Mouse (Mus musculus) kidney, embryonic 16.5 days (tissue): Measurements from ENCODE around the gene Defb29. TPM values are rescaled to one million over a fixed set of nuclear protein-coding genes. Genes with fewer than 3 reads are reported as not detected.

Experiments
- ATAC-seq: fragments of 200-750 bp; cut with Nextera tagmentation; 2 replicates; pipeline ENCODE4 v1.8.0; 2017; ENCODE audit warnings: moderate TSS enrichment; ENCODE audit not compliant: low FRiP score, low TSS enrichment
- H3K27ac ChIP-seq: fragments of 300-500 bp; sonication (generic); 2 replicates; pipeline ENCODE4 v1.5.1; 2014; ENCODE audit warnings: low read length
- H3K27me3 ChIP-seq: fragments of 300-500 bp; sonication (generic); 2 replicates; pipeline ENCODE4 v1.6.1; 2014; ENCODE audit warnings: low read length, control low read depth, mixed read lengths; ENCODE audit not compliant: insufficient read depth
- H3K36me3 ChIP-seq: fragments of 300-500 bp; sonication (generic); 2 replicates; pipeline ENCODE4 v1.6.1; 2014; ENCODE audit warnings: low read length, control low read depth, mixed read lengths; ENCODE audit not compliant: insufficient read depth
- H3K4me1 ChIP-seq: fragments of 300-500 bp; sonication (generic); 2 replicates; pipeline ENCODE4 v1.6.1; 2014; ENCODE audit warnings: low read length, control low read depth, mixed read lengths; ENCODE audit not compliant: insufficient read depth
- H3K4me2 ChIP-seq: fragments of 300-500 bp; sonication (generic); replicated peaks from 2 replicates; pipeline ENCODE4 v1.6.1; 2014; ENCODE audit warnings: low read depth, low read length
- H3K4me3 ChIP-seq: fragments of 300-500 bp; sonication (generic); 2 replicates; pipeline ENCODE4 v1.5.1; 2014; ENCODE audit warnings: mild to moderate bottlenecking, low read length
- H3K9ac ChIP-seq: fragments of 300-500 bp; sonication (generic); replicated peaks from 2 replicates; pipeline ENCODE4 v1.6.1; 2014; ENCODE audit warnings: low read length
- H3K9me3 ChIP-seq: fragments of 300-500 bp; sonication (generic); 2 replicates; pipeline ENCODE4 v1.6.1; 2016; ENCODE audit warnings: low read length, control low read depth
- WGBS: fragments of 180-500 bp; shearing (Covaris S2); extraction: QIAGEN DNeasy Blood & Tissue Kit; methylation state at CpG from one replicate; pipeline ENCODE4 v1.1.7; 2014; 5-methylcytosine and 5-hydroxymethylcytosine counted together
- polyA plus RNA-seq: library from polyadenylated mRNA; unstranded; fragments of >200 nt; fragmentation: Nextera tagmentation; extraction: Ambion mirVana; gene quantifications from 2 replicates; pipeline ENCODE4 v1.2.1, GENCODE M21; 2015

Defb29 gene
- polyA plus RNA-seq, 1 experiment from 2014 or later, result 2.1 TPM

GRCm38 (mm10) chr2:152516084-152516483, 23.8 kb downstream of the Defb29 start:
- Histone ChIP-seq H3K27me3 (no peaks in the 10 kb centered on the region), H3K4me2 (no peak overlapping the region), H3K4me3 (no peak overlapping the region), H3K36me3 (no peaks in the 10 kb centered on the region), H3K4me1 (peaks cover 3% of the 10 kb centered on the region; the same call in 1 of the 2 replicates), H3K9me3 (no peaks in the 10 kb centered on the region), H3K27ac (no peak overlapping the region), H3K9ac (no peak overlapping the region)
- 31% methylated on average over 4 of the region's 4 CpGs for WGBS
- no peak for ATAC-seq

- no peak for ATAC-seq
- no peak within 1 kb of the TSS for H3K27ac ChIP-seq
- no peak within 1 kb of the TSS for H3K9ac ChIP-seq
- no peak within 1 kb of the TSS for H3K4me3 ChIP-seq
- H3K27me3 ChIP-seq, result no peaks in the 10 kb centered on the region
- WGBS, result 54% methylated on average over 1 of the region's 1 CpGs
- H3K36me3 ChIP-seq, result no peaks in the 10 kb centered on the region
- H3K4me1 ChIP-seq, result peaks cover 3% of the 10 kb centered on the region; the same call in 1 of the 2 replicates
- no peaks in the 10 kb centered on the region for H3K9me3 ChIP-seq
- no peak within 1 kb of the TSS for H3K4me2 ChIP-seq
These were observed 28.3 kb downstream of the Defb29 start, which contains the start of gene Defb26 for GRCm38 (mm10) chr2:152511592-152511991. Gene Defb26 (minus strand): TSS chr2:152511692.

GRCm38 (mm10) chr2:152503950-152504349, 35.9 kb downstream of the Defb29 start:
- Histone ChIP-seq H3K27ac (no peak overlapping the region), H3K9ac (no peak overlapping the region), H3K4me2 (no peak overlapping the region), H3K9me3 (no peaks in the 10 kb centered on the region), H3K27me3 (no peaks in the 10 kb centered on the region), H3K4me3 (no peak overlapping the region), H3K4me1 (no peaks in the 10 kb centered on the region), H3K36me3 (no peaks in the 10 kb centered on the region)
- 71% methylated on average over 2 of the region's 2 CpGs for WGBS
- no peak for ATAC-seq

GRCm38 (mm10) chr2:152500863-152501229, 39.1 kb downstream of the Defb29 start:
- WGBS, result 85% methylated on average over 6 of the region's 6 CpGs
- Histone ChIP-seq H3K36me3 (no peaks in the 10 kb centered on the region), H3K9me3 (no peaks in the 10 kb centered on the region), H3K4me2 (no peak overlapping the region), H3K9ac (no peak overlapping the region), H3K4me1 (no peaks in the 10 kb centered on the region), H3K4me3 (no peak overlapping the region), H3K27ac (no peak overlapping the region), H3K27me3 (no peaks in the 10 kb centered on the region)
- ATAC-seq, result no peak

GRCm38 (mm10) chr2:152500204-152500862, 39.6 kb downstream of the Defb29 start:
- no peak overlapping the region for H3K27ac ChIP-seq
- no peak for ATAC-seq
- no peaks in the 10 kb centered on the region for H3K36me3 ChIP-seq
- no peak overlapping the region for H3K4me3 ChIP-seq
- no peak overlapping the region for H3K4me2 ChIP-seq
- no peaks in the 10 kb centered on the region for H3K9me3 ChIP-seq
- no peaks in the 10 kb centered on the region for H3K27me3 ChIP-seq
- no peak overlapping the region for H3K9ac ChIP-seq
- 69% methylated on average over 7 of the region's 7 CpGs for WGBS
- no peaks in the 10 kb centered on the region for H3K4me1 ChIP-seq

GRCm38 (mm10) chr2:152498020-152498419, 41.9 kb downstream of the Defb29 start:
- H3K36me3 ChIP-seq, result no peaks in the 10 kb centered on the region
- ATAC-seq, result no peak
- no peak overlapping the region for H3K4me2 ChIP-seq
- H3K27me3 ChIP-seq, result no peaks in the 10 kb centered on the region
- WGBS, result 81% methylated on average over 6 of the region's 6 CpGs
- no peak overlapping the region for H3K4me3 ChIP-seq
- H3K9ac ChIP-seq, result no peak overlapping the region
- no peaks in the 10 kb centered on the region for H3K4me1 ChIP-seq
- H3K9me3 ChIP-seq, result no peaks in the 10 kb centered on the region
- H3K27ac ChIP-seq, result no peak overlapping the region

GRCm38 (mm10) chr2:152493151-152493550, 46.7 kb downstream of the Defb29 start:
- no peak overlapping the region for H3K27ac ChIP-seq
- no peaks in the 10 kb centered on the region for H3K4me1 ChIP-seq
- no peak overlapping the region for H3K4me2 ChIP-seq
- H3K36me3 ChIP-seq, result no peaks in the 10 kb centered on the region
- H3K9me3 ChIP-seq, result no peaks in the 10 kb centered on the region
- no peak overlapping the region for H3K4me3 ChIP-seq
- 77% methylated on average over 6 of the region's 6 CpGs for WGBS
- H3K27me3 ChIP-seq, result no peaks in the 10 kb centered on the region
- no peak for ATAC-seq
- H3K9ac ChIP-seq, result no peak overlapping the region

- Histone ChIP-seq H3K9ac (no peak within 1 kb of the TSS), H3K27ac (no peak within 1 kb of the TSS), H3K4me3 (no peak within 1 kb of the TSS), H3K36me3 (no peaks in the 10 kb centered on the region), H3K4me1 (no peaks in the 10 kb centered on the region), H3K4me2 (no peak within 1 kb of the TSS), H3K27me3 (no peaks in the 10 kb centered on the region), H3K9me3 (no peaks in the 10 kb centered on the region)
- no peak for ATAC-seq
These were observed 49.9 kb downstream of the Defb29 start, which contains the start of gene Defb22 for GRCm38 (mm10) chr2:152490038-152490437. Gene Defb22 (minus strand): TSS chr2:152490138.

Other genes starting within 250 kb of the Defb29 start
- gene Tbc1d20, start 246.3 kb downstream of the Defb29 start, polyA plus RNA-seq, result 41.1 and 41.8 TPM in 2 replicates
- gene Rbck1, start 207.4 kb downstream of the Defb29 start, polyA plus RNA-seq, result 93.4 and 96.6 TPM in 2 replicates
- gene Trib3, start 196.1 kb downstream of the Defb29 start, polyA plus RNA-seq, result 1.8 and 1.9 TPM in 2 replicates
- gene Nrsn2, start 163.5 kb downstream of the Defb29 start, polyA plus RNA-seq, result 0.91 and 1.6 TPM in 2 replicates
- gene Sox12, start 142.0 kb downstream of the Defb29 start, polyA plus RNA-seq, result 8.9 and 10.0 TPM in 2 replicates
- gene Zcchc3, start 125.1 kb downstream of the Defb29 start, polyA plus RNA-seq, result 31.5 and 34.2 TPM in 2 replicates
- gene 6820408C15Rik, start 124.5 kb downstream of the Defb29 start, polyA plus RNA-seq, result 0.67 and 0.85 TPM in 2 replicates
- gene Defb23, start 75.5 kb downstream of the Defb29 start, polyA plus RNA-seq, result not detected in 2 replicates
- gene Defb20, start 63.0 kb downstream of the Defb29 start, polyA plus RNA-seq, result not detected in 2 replicates
- gene Defb22, start 50.0 kb downstream of the Defb29 start, polyA plus RNA-seq, result not detected in 2 replicates
- not detected in 2 replicates for gene Defb26, start 28.4 kb downstream of the Defb29 start, polyA plus RNA-seq
- 0.54 TPM in 1 of 2 replicates, not detected in the other for gene Defb28, start 21.8 kb downstream of the Defb29 start, polyA plus RNA-seq
- gene Gm17416, start 29.2 kb upstream of the Defb29 start, polyA plus RNA-seq, result not detected in 2 replicates
- gene Defb21, start 32.6 kb upstream of the Defb29 start, polyA plus RNA-seq, result not detected in 2 replicates
- gene Defb19, start 40.2 kb upstream of the Defb29 start, polyA plus RNA-seq, result 10.1 and 14.1 TPM in 2 replicates
- not detected in 2 replicates for gene Defb45, start 59.3 kb upstream of the Defb29 start, polyA plus RNA-seq
- gene Defb36, start 64.2 kb upstream of the Defb29 start, polyA plus RNA-seq, result 0.51 and 0.86 TPM in 2 replicates
- gene Defb25, start 83.0 kb upstream of the Defb29 start, polyA plus RNA-seq, result 24.4 and 31.8 TPM in 2 replicates
- gene Rem1, start 86.9 kb upstream of the Defb29 start, polyA plus RNA-seq, result 59.1 and 62.6 TPM in 2 replicates
- 158 and 159 TPM in 2 replicates for gene H13, start 129.4 kb upstream of the Defb29 start, polyA plus RNA-seq
- 27.6 and 28.0 TPM in 2 replicates for gene Mcts2, start 146.9 kb upstream of the Defb29 start, polyA plus RNA-seq
- gene Id1, start 196.2 kb upstream of the Defb29 start, polyA plus RNA-seq, result 139 and 151 TPM in 2 replicates
- gene Cox4i2, start 214.1 kb upstream of the Defb29 start, polyA plus RNA-seq, result 19.6 and 22.1 TPM in 2 replicates